Mouse (Mus musculus): Measurements from ENCODE around the gene Parp14. TPM values are rescaled to one million over a fixed set of nuclear protein-coding genes. Genes with fewer than 3 reads are reported as not detected.

The Parp14 gene
- polyA plus RNA-seq, 1 experiment from 2014 or later, result 0.36 TPM

DNA sequence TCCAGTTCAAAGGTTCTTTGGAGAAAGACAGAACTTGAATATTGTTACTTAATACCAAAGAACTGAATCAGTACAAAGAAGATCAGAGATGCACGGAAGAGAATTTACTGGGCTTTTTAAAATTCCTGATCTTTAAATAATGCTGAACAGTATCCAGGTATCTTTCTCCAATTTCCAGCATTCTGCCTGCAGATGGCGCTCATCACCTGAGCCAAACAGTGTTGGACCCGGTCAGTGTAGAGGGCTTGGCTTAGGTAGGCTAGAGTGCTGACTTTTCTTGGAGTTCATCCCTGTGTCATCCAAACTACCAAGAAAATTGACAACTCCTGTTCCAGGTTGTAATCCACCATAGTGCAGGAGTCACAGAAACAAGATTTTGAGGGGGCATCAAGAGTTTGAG is 3.1 kb upstream of the Parp14 start:
- no peaks in the 10 kb centered on the region for H3K4me1 ChIP-seq (ENCODE audit: control insufficient read depth, insufficient read depth, low read length)
- WGBS, result 31% methylated on average over 3 of the region's 3 CpGs
- H3K36me3 ChIP-seq (ENCODE audit: control insufficient read depth, insufficient read depth, low read length), result no peaks in the 10 kb centered on the region
- H3K4me2 ChIP-seq (ENCODE audit: low read depth, severe bottlenecking), result no peak overlapping the region
- no peaks in the 10 kb centered on the region for H3K9me3 ChIP-seq (ENCODE audit: control insufficient read depth, low read length)
- no peak overlapping the region for H3K27ac ChIP-seq (replicated peaks; ENCODE audit: low read depth, low read length)
- peak; percentile 38 for DNase-seq (ENCODE audit: low spot score)
- no peak overlapping the region for H3K9ac ChIP-seq (ENCODE audit: low read length)
- ATAC-seq (ENCODE audit: insufficient number of reproducible peaks, low FRiP score, low TSS enrichment, low read depth), result no peak
- no peak overlapping the region for H3K4me3 ChIP-seq (ENCODE audit: low read depth, low read length)
- H3K27me3 ChIP-seq (ENCODE audit: control insufficient read depth, insufficient read depth, low read length), result peaks cover 13% of the 10 kb centered on the region

DNA sequence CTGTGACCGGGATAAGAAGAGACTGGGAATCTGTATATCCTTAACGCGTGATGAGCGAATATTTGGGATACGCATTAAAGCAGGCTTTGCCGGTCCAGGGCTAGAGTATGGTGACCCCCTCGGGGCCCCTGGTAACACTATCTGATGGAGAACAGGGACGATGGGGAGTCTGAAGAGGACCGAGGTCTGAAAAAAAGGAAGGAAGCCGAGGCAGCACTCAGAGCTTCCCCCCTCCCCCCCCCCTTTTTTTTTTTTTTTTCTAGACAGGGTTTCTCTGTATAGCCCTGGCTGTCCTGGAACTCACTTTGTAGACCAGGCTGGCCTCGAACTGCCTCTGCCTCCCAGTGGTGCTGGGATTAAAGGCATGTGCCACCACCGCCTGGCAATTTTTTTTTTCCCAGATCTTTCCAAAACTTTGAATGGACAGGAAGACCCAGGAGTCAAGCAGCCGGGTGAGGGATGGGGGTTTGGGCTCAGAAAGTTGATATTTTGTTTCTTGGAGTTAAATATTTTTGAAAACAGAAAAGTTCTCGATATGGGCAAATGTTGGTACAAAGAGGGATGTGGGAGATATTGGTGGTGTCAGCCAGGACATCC is 1.2 kb upstream of the Parp14 start:
- Histone ChIP-seq H3K27ac (replicated peaks; ENCODE audit: low read depth, low read length) (no peak overlapping the region), H3K27me3 (ENCODE audit: control insufficient read depth, insufficient read depth, low read length) (peaks cover 13% of the 10 kb centered on the region), H3K4me1 (ENCODE audit: control insufficient read depth, insufficient read depth, low read length) (no peaks in the 10 kb centered on the region), H3K36me3 (ENCODE audit: control insufficient read depth, insufficient read depth, low read length) (no peaks in the 10 kb centered on the region), H3K9ac (ENCODE audit: low read length) (no peak overlapping the region), H3K4me2 (ENCODE audit: low read depth, severe bottlenecking) (no peak overlapping the region), H3K9me3 (ENCODE audit: control insufficient read depth, low read length) (no peaks in the 10 kb centered on the region), H3K4me3 (ENCODE audit: low read depth, low read length) (no peak overlapping the region)
- ATAC-seq (ENCODE audit: insufficient number of reproducible peaks, low FRiP score, low TSS enrichment, low read depth) (no peak), DNase-seq (ENCODE audit: low spot score) (no peak)
- 35% methylated on average over 13 of the region's 14 CpGs for WGBS

DNA sequence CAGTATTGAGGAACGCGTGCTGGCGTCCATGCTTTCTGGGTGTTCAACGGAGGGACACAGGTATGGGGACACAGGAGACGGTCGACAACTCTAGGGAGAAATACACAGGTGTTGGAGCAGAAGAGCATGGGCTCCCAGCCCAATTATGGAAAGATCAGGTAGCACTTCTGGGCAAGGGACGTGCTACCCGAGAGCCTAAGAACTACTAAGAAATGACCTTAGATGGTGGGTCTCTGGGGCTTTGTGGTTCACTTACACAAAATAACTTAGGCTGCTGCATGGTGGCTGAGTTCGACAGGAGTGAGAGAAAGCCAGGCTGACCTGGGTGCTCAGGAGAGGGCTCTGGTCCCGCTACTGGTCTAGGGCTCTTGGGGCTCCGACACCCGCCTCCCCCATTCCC is 554 bp upstream of the Parp14 start:
- 20% methylated on average over 12 of the region's 12 CpGs for whole genome bisulfite sequencing
- Histone ChIP-seq H3K27me3 (ENCODE audit: control insufficient read depth, insufficient read depth, low read length) (peaks cover 13% of the 10 kb centered on the region), H3K4me3 (ENCODE audit: low read depth, low read length) (no peak overlapping the region), H3K9me3 (ENCODE audit: control insufficient read depth, low read length) (no peaks in the 10 kb centered on the region), H3K4me2 (ENCODE audit: low read depth, severe bottlenecking) (peak overlapping the region; percentile 93), H3K9ac (ENCODE audit: low read length) (no peak overlapping the region), H3K36me3 (ENCODE audit: control insufficient read depth, insufficient read depth, low read length) (no peaks in the 10 kb centered on the region), H3K27ac (replicated peaks; ENCODE audit: low read depth, low read length) (no peak overlapping the region), H3K4me1 (ENCODE audit: control insufficient read depth, insufficient read depth, low read length) (no peaks in the 10 kb centered on the region)
- no peak for ATAC-seq (ENCODE audit: insufficient number of reproducible peaks, low FRiP score, low TSS enrichment, low read depth)
- DNase-seq (ENCODE audit: low spot score), result no peak

DNA sequence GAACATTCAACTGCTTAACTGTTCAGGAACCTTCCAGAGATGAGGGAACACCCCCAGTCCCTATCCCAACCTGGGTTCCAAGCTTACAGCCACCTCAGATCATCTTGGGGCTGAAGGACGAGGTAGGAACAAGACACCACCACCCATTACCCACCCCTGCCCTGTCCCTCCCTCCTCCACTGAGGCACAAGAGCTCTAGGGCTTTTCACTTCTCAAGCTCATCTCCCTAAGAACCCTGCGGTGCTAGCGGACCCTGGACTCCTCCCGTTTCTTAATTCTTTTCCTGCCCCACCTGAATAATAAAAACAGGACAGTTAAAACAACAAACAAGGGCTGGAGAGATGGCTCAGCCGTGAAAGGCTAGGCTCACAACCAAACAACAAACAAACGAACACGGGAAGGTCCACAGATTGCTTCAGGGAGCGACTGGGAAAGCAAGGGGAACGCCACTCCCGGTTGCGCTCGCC is 730 bp downstream of the Parp14 start:
- Histone ChIP-seq H3K36me3 (ENCODE audit: control insufficient read depth, insufficient read depth, low read length) (no peaks in the 10 kb centered on the region), H3K27ac (replicated peaks; ENCODE audit: low read depth, low read length) (no peak overlapping the region), H3K4me3 (ENCODE audit: low read depth, low read length) (peak overlapping the region; percentile 58), H3K4me2 (ENCODE audit: low read depth, severe bottlenecking) (peak overlapping the region; percentile 93), H3K4me1 (ENCODE audit: control insufficient read depth, insufficient read depth, low read length) (no peaks in the 10 kb centered on the region), H3K27me3 (ENCODE audit: control insufficient read depth, insufficient read depth, low read length) (peaks cover 13% of the 10 kb centered on the region), H3K9me3 (ENCODE audit: control insufficient read depth, low read length) (no peaks in the 10 kb centered on the region), H3K9ac (ENCODE audit: low read length) (peak overlapping the region; percentile 71)
- DNase-seq (ENCODE audit: low spot score) (no peak), ATAC-seq (ENCODE audit: insufficient number of reproducible peaks, low FRiP score, low TSS enrichment, low read depth) (no peak)
- WGBS, result under 1% methylated on average over 12 of the region's 12 CpGs

DNA sequence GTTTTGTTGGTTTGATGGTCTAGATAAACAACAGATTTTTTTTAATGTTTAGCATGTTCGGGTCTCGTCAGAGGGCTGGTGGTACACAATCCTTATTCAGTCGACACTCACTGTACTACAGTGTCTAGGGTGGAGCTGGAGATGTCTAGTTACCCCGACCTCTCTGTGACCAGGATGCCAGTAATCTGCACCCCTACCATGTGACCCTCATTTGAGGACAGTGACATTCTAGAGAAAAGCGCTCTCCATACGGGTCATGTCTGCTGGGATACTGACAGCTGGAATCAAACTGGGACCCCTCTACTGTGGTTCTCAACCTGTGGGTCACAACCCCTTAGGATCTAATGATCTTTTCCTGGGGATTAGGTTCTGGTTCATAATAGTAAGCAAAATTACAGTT is 1.7 kb downstream of the Parp14 start:
- Histone ChIP-seq H3K4me3 (ENCODE audit: low read depth, low read length) (no peak overlapping the region), H3K4me2 (ENCODE audit: low read depth, severe bottlenecking) (no peak overlapping the region), H3K9me3 (ENCODE audit: control insufficient read depth, low read length) (no peaks in the 10 kb centered on the region), H3K9ac (ENCODE audit: low read length) (no peak overlapping the region), H3K36me3 (ENCODE audit: control insufficient read depth, insufficient read depth, low read length) (no peaks in the 10 kb centered on the region), H3K27ac (replicated peaks; ENCODE audit: low read depth, low read length) (no peak overlapping the region), H3K4me1 (ENCODE audit: control insufficient read depth, insufficient read depth, low read length) (no peaks in the 10 kb centered on the region), H3K27me3 (ENCODE audit: control insufficient read depth, insufficient read depth, low read length) (peaks cover 13% of the 10 kb centered on the region)
- WGBS, result 83% methylated on average over 6 of the region's 6 CpGs
- DNase-seq (ENCODE audit: low spot score) (no peak), ATAC-seq (ENCODE audit: insufficient number of reproducible peaks, low FRiP score, low TSS enrichment, low read depth) (no peak)

DNA sequence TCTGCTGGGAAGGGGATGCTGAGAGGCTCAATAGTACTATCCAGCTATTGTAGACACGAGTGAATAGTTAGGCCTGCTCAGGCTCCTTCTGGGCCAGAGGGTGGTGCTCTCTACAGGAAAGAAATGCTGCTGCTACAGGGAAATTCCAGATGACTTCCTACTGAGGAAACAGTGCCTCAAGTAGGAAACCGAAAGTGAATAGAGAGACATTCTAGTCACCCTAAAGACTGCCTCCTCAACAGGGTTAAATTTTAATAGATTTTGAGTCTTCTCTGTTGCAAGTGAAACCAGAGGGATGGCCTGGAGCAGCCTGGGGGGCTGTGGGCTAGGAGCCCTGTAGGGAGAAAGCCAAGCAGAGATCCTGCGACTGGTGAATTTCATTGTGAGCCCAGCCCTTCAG is 2.2 kb downstream of the Parp14 start:
- Histone ChIP-seq H3K4me1 (ENCODE audit: control insufficient read depth, insufficient read depth, low read length) (no peaks in the 10 kb centered on the region), H3K27ac (replicated peaks; ENCODE audit: low read depth, low read length) (no peak overlapping the region), H3K9me3 (ENCODE audit: control insufficient read depth, low read length) (no peaks in the 10 kb centered on the region), H3K36me3 (ENCODE audit: control insufficient read depth, insufficient read depth, low read length) (no peaks in the 10 kb centered on the region), H3K27me3 (ENCODE audit: control insufficient read depth, insufficient read depth, low read length) (peaks cover 13% of the 10 kb centered on the region), H3K4me2 (ENCODE audit: low read depth, severe bottlenecking) (no peak overlapping the region), H3K9ac (ENCODE audit: low read length) (no peak overlapping the region), H3K4me3 (ENCODE audit: low read depth, low read length) (no peak overlapping the region)
- ATAC-seq (ENCODE audit: insufficient number of reproducible peaks, low FRiP score, low TSS enrichment, low read depth) (no peak), DNase-seq (ENCODE audit: low spot score) (no peak)
- 39% methylated on average over 3 of the region's 3 CpGs for WGBS

DNA sequence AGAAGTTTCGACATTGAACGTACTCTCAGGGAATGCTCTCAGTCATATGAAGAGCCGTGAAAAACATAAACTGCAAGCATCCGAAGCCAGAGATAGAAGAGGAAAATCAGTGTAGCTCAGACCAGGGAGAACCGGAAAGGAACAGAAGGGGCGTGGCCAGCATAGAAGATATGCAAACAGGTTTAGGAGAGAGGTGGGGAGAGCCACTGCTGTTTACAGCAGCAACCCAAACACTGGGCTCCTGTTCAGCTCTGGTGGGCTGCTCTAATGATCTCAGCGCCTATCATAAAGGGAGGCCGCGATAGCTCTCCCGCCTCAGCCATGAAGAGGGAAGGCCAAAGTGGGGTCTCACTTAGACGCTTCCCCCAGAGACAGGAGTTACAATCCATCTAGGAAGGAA is 3.6 kb downstream of the Parp14 start:
- Histone ChIP-seq H3K9ac (ENCODE audit: low read length) (no peak overlapping the region), H3K27ac (replicated peaks; ENCODE audit: low read depth, low read length) (no peak overlapping the region), H3K4me2 (ENCODE audit: low read depth, severe bottlenecking) (no peak overlapping the region), H3K36me3 (ENCODE audit: control insufficient read depth, insufficient read depth, low read length) (no peaks in the 10 kb centered on the region), H3K4me1 (ENCODE audit: control insufficient read depth, insufficient read depth, low read length) (no peaks in the 10 kb centered on the region), H3K27me3 (ENCODE audit: control insufficient read depth, insufficient read depth, low read length) (peaks cover 13% of the 10 kb centered on the region), H3K4me3 (ENCODE audit: low read depth, low read length) (no peak overlapping the region), H3K9me3 (ENCODE audit: control insufficient read depth, low read length) (no peaks in the 10 kb centered on the region)
- WGBS, result 69% methylated on average over 11 of the region's 11 CpGs
- DNase-seq (ENCODE audit: low spot score), result no peak
- ATAC-seq (ENCODE audit: insufficient number of reproducible peaks, low FRiP score, low TSS enrichment, low read depth), result no peak

DNA sequence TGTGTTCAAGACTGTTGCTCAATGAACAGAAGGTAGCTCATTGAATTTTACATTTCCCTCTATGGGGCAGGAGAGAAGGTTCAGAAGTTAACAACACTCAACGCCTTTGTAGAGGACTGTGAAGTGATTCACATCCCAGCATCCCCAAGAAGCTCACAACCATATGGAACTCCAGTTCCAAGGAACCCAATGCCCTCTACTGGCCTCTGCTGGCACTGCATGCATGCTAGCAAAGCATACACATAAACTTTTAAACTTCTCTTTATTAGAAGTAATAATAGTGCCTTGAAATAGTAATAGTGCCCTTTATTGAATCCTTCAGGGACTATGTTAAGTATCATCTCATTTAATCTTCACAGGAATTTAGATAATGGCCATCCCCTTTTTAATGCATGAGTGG is 9.3 kb downstream of the Parp14 start:
- no peak for DNase-seq (ENCODE audit: low spot score)
- WGBS, result 81% methylated on average over 1 of the region's 1 CpGs
- Histone ChIP-seq H3K9me3 (ENCODE audit: control insufficient read depth, low read length) (no peaks in the 10 kb centered on the region), H3K36me3 (ENCODE audit: control insufficient read depth, insufficient read depth, low read length) (no peaks in the 10 kb centered on the region), H3K4me3 (ENCODE audit: low read depth, low read length) (no peak overlapping the region), H3K9ac (ENCODE audit: low read length) (no peak overlapping the region), H3K27ac (replicated peaks; ENCODE audit: low read depth, low read length) (no peak overlapping the region), H3K4me2 (ENCODE audit: low read depth, severe bottlenecking) (no peak overlapping the region), H3K4me1 (ENCODE audit: control insufficient read depth, insufficient read depth, low read length) (no peaks in the 10 kb centered on the region), H3K27me3 (ENCODE audit: control insufficient read depth, insufficient read depth, low read length) (no peaks in the 10 kb centered on the region)
- ATAC-seq (ENCODE audit: insufficient number of reproducible peaks, low FRiP score, low TSS enrichment, low read depth), result no peak

DNA sequence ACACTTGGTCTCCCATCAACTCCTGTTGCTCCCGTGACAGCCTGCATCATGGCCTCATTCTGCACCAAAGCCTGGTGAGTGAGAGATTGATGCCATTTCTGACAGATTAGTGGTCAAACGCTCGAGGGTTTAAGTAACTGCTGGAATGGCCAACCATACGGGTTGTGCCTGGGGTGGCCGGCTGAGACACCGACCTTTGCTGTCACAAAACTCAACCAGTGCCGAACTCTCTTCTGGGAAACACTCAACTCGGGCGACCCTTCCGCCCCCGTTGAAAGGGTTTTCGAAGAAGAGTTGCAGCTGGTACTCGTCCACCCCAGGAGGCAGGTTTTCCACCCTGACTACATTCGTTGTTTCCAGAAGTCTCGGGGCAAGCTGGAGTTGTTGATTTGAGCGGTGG is 11.1 kb downstream of the Parp14 start:
- no peaks in the 10 kb centered on the region for H3K36me3 ChIP-seq (ENCODE audit: control insufficient read depth, insufficient read depth, low read length)
- no peak overlapping the region for H3K4me3 ChIP-seq (ENCODE audit: low read depth, low read length)
- H3K27me3 ChIP-seq (ENCODE audit: control insufficient read depth, insufficient read depth, low read length), result no peaks in the 10 kb centered on the region
- no peak overlapping the region for H3K9ac ChIP-seq (ENCODE audit: low read length)
- 85% methylated on average over 16 of the region's 16 CpGs for WGBS
- no peaks in the 10 kb centered on the region for H3K4me1 ChIP-seq (ENCODE audit: control insufficient read depth, insufficient read depth, low read length)
- DNase-seq (ENCODE audit: low spot score), result no peak
- ATAC-seq (ENCODE audit: insufficient number of reproducible peaks, low FRiP score, low TSS enrichment, low read depth), result no peak
- no peaks in the 10 kb centered on the region for H3K9me3 ChIP-seq (ENCODE audit: control insufficient read depth, low read length)
- H3K4me2 ChIP-seq (ENCODE audit: low read depth, severe bottlenecking), result no peak overlapping the region
- H3K27ac ChIP-seq (replicated peaks; ENCODE audit: low read depth, low read length), result no peak overlapping the region
